Mouse (Mus musculus): ENCODE data around the gene Sesn2. TPM values are rescaled to one million over a fixed set of nuclear protein-coding genes. Genes with fewer than 3 reads are reported as not detected.
A peak's percentile ranks its signal among the peaks of the same experiment; 100 is the strongest.

The Sesn2 gene
- total RNA-seq, 4 experiments from 2014 or later: 2.6 to 3.6 (median 3.0) TPM

DNA sequence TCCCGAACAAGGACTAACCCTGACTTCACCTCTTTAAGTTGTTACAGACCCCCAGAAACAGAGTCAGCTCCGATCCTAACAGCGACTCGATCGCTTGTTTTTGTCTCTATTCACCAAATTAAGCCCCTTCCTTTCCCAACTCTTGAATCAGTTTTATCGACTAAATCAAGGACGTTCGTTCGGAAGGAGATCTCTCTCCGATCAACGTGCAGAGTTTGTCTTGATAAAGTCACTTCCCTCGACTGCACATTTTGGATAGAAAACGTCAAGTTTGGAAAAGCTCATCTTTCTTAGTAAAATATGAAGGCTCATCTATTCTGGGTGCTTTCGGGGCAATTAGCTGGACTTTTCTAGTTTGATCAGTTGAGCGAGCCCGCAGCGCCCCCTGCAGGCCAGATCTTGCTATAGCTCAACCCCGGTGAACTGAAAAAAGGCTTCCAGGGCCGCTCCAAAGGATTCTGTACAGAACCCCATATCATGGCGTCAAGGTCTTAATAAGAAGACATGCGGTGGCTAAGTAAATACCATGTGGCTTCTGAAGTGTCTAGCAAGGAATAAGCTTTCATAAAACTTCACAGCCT is 4.3 kb upstream of the Sesn2 start:
- DNase-seq (ENCODE audit: low spot score): peak; percentile 87

- DNase-seq (ENCODE audit: low spot score): no peak
These were observed 3.3 kb upstream of the Sesn2 start for GRCm38 (mm10) chr4:132513395-132514273.

GRCm38 (mm10) chr4:132512080-132512479 is 1.8 kb upstream of the Sesn2 start:
- no peak for DNase-seq (ENCODE audit: low spot score)

- peak; percentile 70 for DNase-seq (ENCODE audit: low spot score)
These were observed 542 bp downstream of the Sesn2 start for GRCm38 (mm10) chr4:132509621-132510296.

- DNase-seq (ENCODE audit: low spot score): no peak
These were observed 3.1 kb downstream of the Sesn2 start for GRCm38 (mm10) chr4:132507210-132507609.

- DNase-seq (ENCODE audit: low spot score): no peak
These were observed 4.1 kb downstream of the Sesn2 start for GRCm38 (mm10) chr4:132506250-132506649.

GRCm38 (mm10) chr4:132505800-132506199 is 4.5 kb downstream of the Sesn2 start:
- no peak for DNase-seq (ENCODE audit: low spot score)

GRCm38 (mm10) chr4:132505034-132505738 is 5.1 kb downstream of the Sesn2 start:
- no peak for DNase-seq (ENCODE audit: low spot score)

DNA sequence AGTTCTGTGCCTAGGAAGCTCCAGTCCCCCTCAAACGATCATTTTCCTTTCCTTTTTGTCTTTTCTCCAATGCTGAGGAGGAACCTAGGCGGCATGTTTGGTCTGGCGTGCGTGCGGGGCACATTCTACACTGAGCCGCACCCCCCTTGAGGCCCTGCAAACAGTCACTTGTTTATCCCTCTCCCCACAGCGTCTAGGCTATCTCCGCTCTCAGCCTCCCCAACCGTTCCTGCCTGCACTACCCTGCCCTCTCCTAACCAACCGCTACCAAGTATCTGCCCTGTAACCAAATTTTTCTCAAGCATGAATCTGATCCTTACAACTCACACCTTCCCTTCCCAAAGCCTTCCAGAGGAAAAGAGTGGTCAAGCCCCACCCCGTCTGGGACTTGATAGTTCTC is 7.0 kb downstream of the Sesn2 start:
- no peak for DNase-seq (ENCODE audit: low spot score)

- no peak for DNase-seq (ENCODE audit: low spot score)
These were observed 8.7 kb downstream of the Sesn2 start for GRCm38 (mm10) chr4:132501639-132502038.

DNA sequence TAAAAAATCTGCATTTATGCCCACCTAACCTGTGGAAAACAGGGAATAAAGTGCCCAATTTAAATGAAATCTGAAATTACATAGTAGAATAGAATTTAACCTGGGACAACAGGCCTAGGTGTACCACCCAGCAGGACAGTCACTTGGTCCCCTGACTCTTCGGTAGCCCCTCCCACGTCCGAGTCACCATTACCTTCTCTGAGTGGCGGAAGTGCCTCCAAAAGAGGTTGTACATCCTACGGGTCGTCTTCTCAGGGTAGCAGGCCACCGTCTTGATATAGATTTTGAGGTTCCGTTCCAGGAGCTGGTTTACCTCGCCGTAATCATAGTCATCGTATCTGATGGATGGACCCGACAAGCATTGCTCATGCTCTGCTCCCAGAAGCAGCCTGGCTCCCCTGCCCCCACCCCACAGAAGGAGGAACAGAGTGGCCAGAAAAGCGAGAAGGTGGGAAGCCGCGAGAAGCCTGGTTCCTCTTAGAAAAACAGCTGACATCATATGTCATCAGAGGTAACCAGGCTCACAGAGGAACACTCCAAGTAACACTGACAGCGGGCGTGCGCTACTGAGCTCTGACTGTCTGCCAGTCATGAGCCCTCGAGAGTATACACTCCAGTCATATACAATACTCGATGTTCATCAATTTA is 15.9 kb downstream of the Sesn2 start:
- DNase-seq (ENCODE audit: low spot score): no peak

GRCm38 (mm10) chr4:132492178-132493060 is 17.9 kb downstream of the Sesn2 start:
- peak; percentile 34 for DNase-seq (ENCODE audit: low spot score)

DNA sequence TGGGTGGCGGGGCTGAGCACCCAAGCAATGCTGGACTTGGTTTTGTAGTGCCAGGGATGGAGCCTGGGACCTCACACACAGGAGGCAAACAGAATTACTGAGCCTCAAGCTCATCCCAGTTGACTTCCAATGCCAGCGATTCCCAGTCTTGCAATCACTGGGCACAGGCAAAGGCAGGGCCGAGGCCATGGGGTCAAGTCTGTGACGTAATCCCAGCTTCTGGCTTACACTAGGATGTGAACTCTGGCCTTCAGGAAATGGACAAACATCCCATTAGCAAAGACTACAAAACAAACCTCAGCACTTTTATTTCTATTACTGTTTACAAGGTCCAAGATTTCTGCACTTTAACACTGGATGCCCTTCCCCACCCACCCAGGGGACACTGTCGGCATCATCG is 18.6 kb downstream of the Sesn2 start:
- no peak for DNase-seq (ENCODE audit: low spot score)

DNA sequence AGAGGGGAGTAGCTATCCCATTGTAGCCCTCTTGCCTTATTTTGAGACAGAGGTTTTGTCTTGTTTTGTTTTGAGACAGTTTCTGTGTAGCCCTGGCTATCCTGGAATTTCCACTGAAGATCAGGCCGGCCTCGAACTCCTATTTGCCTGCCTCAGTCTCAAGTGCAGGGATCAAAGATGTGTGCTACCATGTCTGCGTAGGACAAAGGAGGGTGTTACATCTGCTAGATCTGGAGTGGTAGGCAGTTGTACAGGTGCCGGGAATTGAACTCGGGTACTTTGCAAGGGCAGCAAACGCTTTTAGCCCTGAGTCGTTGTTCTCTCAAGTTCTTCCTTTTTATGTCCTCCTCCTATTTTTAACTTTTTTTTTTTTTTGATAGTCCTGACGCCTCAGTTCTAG is 19.2 kb downstream of the Sesn2 start:
- DNase-seq (ENCODE audit: low spot score): no peak

- no peak for DNase-seq (ENCODE audit: low spot score)
These were observed 19.9 kb downstream of the Sesn2 start for GRCm38 (mm10) chr4:132490273-132491010.

GRCm38 (mm10) chr4:132488976-132489375 is 21.3 kb downstream of the Sesn2 start:
- DNase-seq (ENCODE audit: low spot score): no peak

DNA sequence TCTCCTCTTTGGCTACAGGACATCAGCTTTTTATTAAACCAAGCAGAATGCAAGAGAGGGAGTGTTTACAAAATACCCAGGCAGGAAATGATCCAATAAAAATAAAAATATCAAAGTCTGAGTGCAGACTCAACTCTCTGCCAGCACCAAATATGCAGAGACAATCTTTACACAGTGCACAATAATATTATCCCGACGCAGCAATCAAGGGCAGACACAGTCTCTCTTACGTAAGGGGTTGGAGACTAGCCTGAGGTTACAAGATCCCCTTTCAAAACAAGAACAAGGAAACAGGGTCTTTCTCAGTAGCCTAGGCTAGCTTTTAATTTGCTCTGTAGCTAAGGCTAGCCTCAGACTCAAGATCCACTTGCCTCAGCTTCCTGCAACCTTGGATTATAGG is 21.8 kb downstream of the Sesn2 start:
- DNase-seq (ENCODE audit: low spot score): no peak

- DNase-seq (ENCODE audit: low spot score): no peak
These were observed 25.5 kb downstream of the Sesn2 start for GRCm38 (mm10) chr4:132484820-132485219.

GRCm38 (mm10) chr4:132484231-132484630 is 26.1 kb downstream of the Sesn2 start:
- no peak for DNase-seq (ENCODE audit: low spot score)

All from heart, adult 8-10 months (tissue).